Mouse (Mus musculus) splenic B cell, adult 2 months (primary cell): ENCODE results near the gene Igfn1.

Experiments used
- DNase-seq: peaks from one replicate; pipeline ENCODE4 v3.0.0-alpha.2; 2011; ENCODE audit warnings: low read depth, low spot score
- H3K27me3 ChIP-seq: 2 replicates; pipeline ENCODE4 v1.6.1; 2012; ENCODE audit warnings: mild to moderate bottlenecking, low read length, moderate library complexity, mixed read lengths; ENCODE audit not compliant: control insufficient read depth, poor library complexity, insufficient read depth, severe bottlenecking
- H3K36me3 ChIP-seq: 2 replicates; pipeline ENCODE4 v1.6.1; 2012; ENCODE audit warnings: mild to moderate bottlenecking, low read length, moderate library complexity, mixed read lengths; ENCODE audit not compliant: control insufficient read depth, poor library complexity, insufficient read depth, severe bottlenecking

The Igfn1 gene

DNA sequence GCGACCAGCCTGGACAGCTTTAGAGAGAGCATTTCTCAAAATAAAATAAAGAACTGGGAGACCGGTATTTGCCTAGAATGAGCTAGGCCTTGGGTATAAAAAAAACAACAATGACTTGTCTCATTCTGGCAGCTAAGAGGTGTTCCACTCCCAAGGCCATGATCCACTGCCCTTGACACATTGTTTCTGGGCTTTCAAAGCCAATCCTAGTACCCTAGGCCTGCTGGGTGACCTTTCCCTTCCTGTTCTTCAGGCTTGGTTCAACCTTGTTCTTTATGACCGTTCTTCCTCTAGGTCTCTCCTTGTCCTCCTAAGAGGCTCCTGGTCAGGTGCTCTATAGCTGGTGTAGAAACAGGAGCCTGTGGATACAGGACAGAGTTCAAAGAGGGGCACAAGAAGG lies 33.6 kb downstream of the Igfn1 start:
- Histone ChIP-seq H3K36me3 (no peaks in the 10 kb centered on the region), H3K27me3 (no peaks in the 10 kb centered on the region)
- no peak for DNase-seq

- no peaks in the 10 kb centered on the region for H3K36me3 ChIP-seq
- DNase-seq = no peak
These were observed 35.7 kb downstream of the Igfn1 start for GRCm38 (mm10) chr1:135970486-135970885.

DNA sequence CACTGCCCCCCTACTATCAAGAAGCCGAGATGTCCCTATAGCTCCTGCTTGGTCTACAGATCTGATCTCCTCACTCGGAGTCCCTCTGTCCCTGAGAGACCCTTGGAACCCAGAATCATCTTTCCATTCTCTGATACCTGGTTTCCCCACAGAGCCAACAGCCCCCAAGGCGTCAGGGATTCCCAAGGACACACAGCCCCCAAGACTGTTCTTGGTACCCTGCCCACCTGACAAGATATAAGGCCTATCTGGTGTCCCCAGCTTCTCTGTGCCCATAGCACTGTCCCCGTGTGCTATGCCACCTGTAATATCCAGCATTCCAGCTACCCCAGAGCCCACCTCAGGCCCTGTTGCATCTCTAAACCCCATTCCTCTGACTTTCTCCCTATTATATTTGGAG lies 38.4 kb downstream of the Igfn1 start:
- Histone ChIP-seq H3K36me3 (no peaks in the 10 kb centered on the region), H3K27me3 (no peaks in the 10 kb centered on the region)
- DNase-seq = no peak

More at GRCm38 (mm10) chr1:135970486-135970885, 35.7 kb downstream of the Igfn1 start:
- H3K27me3 ChIP-seq = no peaks in the 10 kb centered on the region

DNA sequence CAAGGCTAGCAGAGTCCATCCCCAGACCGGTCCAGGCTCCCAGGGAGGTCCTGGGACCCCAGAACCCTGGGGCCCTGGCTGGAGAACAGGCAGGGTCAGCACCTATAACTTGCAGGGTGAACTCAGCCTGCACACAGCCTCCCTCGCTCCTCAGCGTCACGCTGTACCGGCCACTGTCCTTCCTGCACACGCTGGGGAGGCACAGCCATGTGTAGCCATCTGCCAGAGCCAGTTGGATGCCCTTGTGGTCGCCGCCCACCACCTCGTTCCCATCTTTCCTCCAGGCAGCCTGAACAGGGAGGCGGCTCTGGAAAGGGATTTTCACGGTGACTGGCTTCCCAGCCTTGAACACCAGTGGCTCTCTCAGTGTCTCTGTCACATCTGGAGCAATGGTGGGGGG lies 41.6 kb downstream of the Igfn1 start:
- DNase-seq = no peak
- Histone ChIP-seq H3K27me3 (no peaks in the 10 kb centered on the region), H3K36me3 (no peaks in the 10 kb centered on the region)

DNA sequence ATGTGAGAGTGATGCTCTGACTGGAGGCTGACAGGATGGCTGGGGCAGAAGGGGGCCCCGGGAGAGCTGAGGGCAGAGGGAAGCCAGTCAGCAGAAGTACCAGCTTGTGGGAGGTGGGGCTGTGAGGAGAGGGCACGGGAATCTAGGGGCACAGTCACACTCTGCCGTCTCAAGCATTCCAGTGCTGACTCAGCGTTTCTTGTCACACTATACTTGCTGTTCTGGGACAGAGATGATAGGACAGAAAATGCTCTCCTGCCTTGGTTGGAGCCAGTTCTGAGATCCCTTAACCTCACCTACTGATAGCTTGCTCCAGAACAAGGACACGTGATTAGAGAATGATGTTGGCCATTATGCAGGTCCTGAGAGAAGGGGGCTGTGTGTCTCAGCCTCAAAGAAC lies 43.0 kb downstream of the Igfn1 start:
- DNase-seq = no peak
- H3K27me3 ChIP-seq = no peaks in the 10 kb centered on the region
- no peaks in the 10 kb centered on the region for H3K36me3 ChIP-seq

DNA sequence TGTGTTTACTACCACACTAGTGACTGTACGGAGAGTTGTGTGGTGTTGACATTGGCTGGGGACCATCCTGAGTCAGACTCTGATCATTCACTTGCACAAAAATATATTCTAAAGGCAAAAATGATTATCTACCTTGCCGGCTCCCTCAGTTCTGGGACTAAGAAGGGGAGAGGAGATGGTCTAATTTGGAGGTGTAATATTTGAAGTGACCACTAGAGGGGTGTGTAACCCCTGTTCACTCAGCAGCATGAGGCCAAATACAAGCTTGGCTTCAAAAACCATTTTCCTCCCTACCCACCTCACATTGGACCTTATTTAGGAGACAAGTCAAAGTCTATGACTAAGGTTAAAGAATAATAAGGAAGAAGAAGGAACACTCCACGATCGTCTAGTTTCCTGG lies 47.7 kb downstream of the Igfn1 start:
- peak; percentile 62 for DNase-seq
- H3K36me3 ChIP-seq = no peaks in the 10 kb centered on the region

DNA sequence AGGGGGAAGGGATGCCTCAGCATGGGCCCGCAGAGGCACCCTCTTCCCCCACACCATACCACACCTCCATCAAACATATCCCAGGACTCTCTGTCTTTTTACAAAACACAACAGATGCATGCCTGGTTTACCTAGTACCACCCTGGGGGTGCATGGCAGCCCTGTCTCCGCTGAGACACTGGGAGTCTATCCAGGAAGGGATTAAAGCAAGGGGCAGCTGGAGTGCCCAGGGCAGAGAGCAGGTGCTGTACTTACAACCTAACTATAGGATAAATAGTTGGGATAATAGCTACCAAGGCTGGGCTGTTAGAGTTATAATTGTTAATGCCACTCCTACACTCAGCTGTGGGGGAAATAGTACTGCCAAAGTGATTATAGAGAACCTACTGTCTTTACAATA lies 57.3 kb downstream of the Igfn1 start:
- H3K27me3 ChIP-seq = no peaks in the 10 kb centered on the region
- H3K36me3 ChIP-seq = no peaks in the 10 kb centered on the region
- no peak for DNase-seq

More for the DNA sequence above, 47.7 kb downstream of the Igfn1 start:
- H3K27me3 ChIP-seq = no peaks in the 10 kb centered on the region

DNA sequence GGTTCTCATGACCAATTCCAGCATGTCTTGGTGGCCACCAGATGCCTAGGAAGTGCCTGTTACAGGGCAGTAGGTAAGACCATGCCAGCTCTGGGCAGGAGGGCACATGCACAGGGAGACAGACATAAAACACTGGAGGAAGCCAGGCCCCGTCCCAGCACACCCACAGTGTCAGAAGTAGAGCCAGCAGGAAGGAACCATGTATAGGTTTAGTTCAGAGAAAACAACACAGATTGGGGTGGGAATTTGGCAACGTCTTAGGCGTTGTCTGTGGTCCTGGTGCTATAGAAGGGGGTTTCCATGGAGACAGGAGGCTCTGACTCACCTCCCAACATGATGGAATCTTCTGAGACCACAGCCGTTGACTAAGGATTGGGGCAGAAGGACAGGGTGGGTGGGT lies 59.9 kb downstream of the Igfn1 start:
- H3K27me3 ChIP-seq = no peaks in the 10 kb centered on the region
- H3K36me3 ChIP-seq = no peaks in the 10 kb centered on the region
- DNase-seq = no peak

DNA sequence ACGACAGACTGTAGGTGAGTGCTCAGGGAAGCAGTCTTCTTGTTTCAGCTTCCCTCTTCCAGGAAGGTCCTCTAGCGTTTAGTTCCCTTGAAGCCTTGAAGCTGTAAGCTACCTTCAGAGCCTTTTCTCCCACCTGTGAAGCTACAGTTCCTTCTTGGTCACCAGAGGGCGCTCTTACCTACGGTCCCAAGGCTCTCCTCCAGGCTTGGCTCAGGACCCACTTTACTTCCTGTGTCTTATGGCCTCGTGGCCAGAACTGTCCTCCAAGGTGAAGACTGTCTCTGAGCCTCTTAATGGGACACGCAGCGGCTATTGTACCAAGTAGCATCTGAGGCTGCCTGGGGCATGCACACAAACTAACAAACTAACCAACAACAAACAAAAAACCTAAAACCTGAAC lies 60.4 kb downstream of the Igfn1 start:
- no peaks in the 10 kb centered on the region for H3K27me3 ChIP-seq
- DNase-seq = peak; percentile 64
- no peaks in the 10 kb centered on the region for H3K36me3 ChIP-seq

DNA sequence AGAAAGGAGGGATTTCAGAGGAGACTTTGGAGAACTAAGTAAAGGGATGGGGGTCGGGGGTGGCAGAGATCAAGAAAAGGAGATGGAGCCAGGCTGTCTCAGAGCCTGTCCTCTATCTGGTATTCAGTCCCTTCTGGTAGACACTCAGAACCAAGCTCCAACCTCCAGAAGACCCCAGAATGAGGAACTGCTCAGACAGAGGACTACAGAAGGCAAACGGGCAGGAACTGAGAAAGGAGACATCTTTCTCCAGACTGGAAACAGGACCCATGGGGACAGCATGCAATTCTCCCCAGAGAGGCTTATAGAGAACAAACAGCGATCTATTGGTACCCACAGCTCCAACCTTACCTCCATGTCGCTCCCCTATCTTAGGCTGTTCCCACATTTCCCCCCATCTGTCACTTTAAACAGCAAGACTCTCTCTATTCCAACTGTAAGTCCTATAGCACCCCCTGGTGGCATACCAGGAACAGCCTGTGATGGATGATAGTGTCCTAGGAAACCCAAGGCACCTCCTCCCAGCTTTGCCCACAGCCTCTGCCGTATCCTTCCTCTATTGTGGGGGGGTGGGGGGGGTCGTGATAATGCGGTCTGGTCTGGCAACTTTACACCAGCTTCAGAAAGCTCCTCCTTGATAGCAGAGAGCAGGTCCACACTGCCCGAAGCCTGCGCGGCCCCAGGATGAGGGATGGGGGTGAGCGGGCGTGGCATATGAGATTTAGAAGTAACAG lies 61.4 kb downstream of the Igfn1 start:
- peak; percentile 60 for DNase-seq
- Histone ChIP-seq H3K27me3 (no peaks in the 10 kb centered on the region), H3K36me3 (no peaks in the 10 kb centered on the region)

- H3K27me3 ChIP-seq = no peaks in the 10 kb centered on the region
These were observed 62.4 kb downstream of the Igfn1 start for GRCm38 (mm10) chr1:135943713-135944112.

GRCm38 (mm10) chr1:135942116-135942515 lies 64.0 kb downstream of the Igfn1 start:
- H3K36me3 ChIP-seq = no peaks in the 10 kb centered on the region
- DNase-seq = no peak

More at GRCm38 (mm10) chr1:135943713-135944112, 62.4 kb downstream of the Igfn1 start:
- no peak for DNase-seq
- H3K36me3 ChIP-seq = no peaks in the 10 kb centered on the region

GRCm38 (mm10) chr1:135941259-135942006 lies 64.7 kb downstream of the Igfn1 start:
- DNase-seq = no peak
- no peaks in the 10 kb centered on the region for H3K36me3 ChIP-seq

More at GRCm38 (mm10) chr1:135942116-135942515, 64.0 kb downstream of the Igfn1 start:
- H3K27me3 ChIP-seq = no peaks in the 10 kb centered on the region

DNA sequence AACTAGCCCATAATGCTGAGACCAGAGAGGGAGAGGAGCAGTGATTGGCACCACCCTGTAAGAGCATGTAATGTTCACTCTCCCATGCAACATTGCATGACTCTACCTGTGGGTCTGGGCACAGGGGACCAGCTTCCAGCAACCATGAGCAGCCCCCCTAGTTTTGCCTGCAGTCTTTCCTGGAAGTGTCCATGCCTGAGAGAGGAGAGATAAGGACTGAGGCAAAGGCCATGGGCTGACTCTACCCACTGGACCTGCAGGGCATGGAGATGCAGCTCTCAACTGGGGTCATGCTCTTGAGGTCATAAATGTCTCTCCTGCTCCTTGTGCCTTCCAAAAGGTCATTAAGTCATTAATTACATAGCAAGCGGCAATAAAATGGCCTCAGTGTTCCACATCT lies 70.1 kb downstream of the Igfn1 start:
- H3K36me3 ChIP-seq = no peaks in the 10 kb centered on the region; the same call in 1 of the 2 replicates
- no peaks in the 10 kb centered on the region; the same call in 1 of the 2 replicates for H3K27me3 ChIP-seq
- DNase-seq = no peak

More at GRCm38 (mm10) chr1:135941259-135942006, 64.7 kb downstream of the Igfn1 start:
- no peaks in the 10 kb centered on the region for H3K27me3 ChIP-seq

DNA sequence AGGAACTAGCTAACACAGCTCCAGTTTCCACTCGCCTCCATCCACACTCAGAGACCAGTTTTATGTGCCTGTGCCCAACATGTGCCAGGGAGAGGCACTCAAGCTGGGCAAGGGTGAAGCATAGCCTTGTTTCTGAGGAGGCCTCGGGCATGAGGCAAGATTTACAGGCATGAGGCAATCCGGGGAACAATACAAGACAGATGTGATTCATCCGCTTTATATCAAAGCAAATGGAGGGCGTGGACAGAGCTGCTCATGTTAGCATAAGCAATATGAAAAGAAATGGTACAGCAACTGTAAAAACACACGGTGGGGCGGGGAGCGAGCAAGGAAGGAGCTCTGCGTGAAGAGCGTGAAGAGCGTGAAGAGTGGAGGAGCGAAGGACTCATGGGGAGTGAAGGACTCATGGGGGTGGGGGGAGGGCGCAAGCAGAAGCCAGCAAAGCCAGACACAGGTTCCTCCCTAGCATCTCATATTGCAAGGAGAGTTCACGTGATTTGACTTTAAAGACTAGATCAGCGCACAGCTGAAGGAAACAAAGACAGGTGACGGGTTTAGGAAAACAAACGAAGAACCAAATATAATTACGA lies 72.3 kb downstream of the Igfn1 start:
- H3K36me3 ChIP-seq = no peaks in the 10 kb centered on the region; the same call in 1 of the 2 replicates
- no peaks in the 10 kb centered on the region; the same call in 1 of the 2 replicates for H3K27me3 ChIP-seq
- no peak for DNase-seq
